Mouse (Mus musculus) left cerebral cortex, postnatal 36 days (tissue): ENCODE results near the gene Rnf181. TPM values are rescaled to one million over a fixed set of nuclear protein-coding genes. Genes with fewer than 3 reads are reported as not detected.

Experiments used
- DNase-seq, 2 experiments: peaks; one replicate each; pipeline ENCODE4 v3.0.0; 2021 to 2022; ENCODE audit warnings: low spot score in 2 of 2, mixed read lengths in 1 of 2
- intact Hi-C: fragments of 180-260 bp; cut with DNase I; formaldehyde crosslinking; loops from one replicate; pipeline ENCODE4 v1.15.1; 2025
- total RNA-seq, 2 experiments: library from RNA; stranded (reverse); gene quantifications; 2 replicates each; pipeline ENCODE4 v1.2.3; 2021

Rnf181 gene
- 10 to 100 TPM; 71.6 to 76.2 TPM for total RNA-seq

GRCm38 (mm10) chr6:72366844-72367443, at the start of gene Rnf181:
TSS of gene Rnf181 (minus strand) at chr6:72366956.
- no peak for DNase-seq

GRCm38 (mm10) chr6:72415964-72416772, 49.4 kb upstream of the Rnf181 start:
- intact Hi-C loops: no loop called here
- DNase-seq: no peak

More at GRCm38 (mm10) chr6:72366844-72367443, at the start of gene Rnf181:
- intact Hi-C loops: loop anchor here (5.0 kb wide), 1 partner anchor 40 kb away; no protein-coding TSS in a partner anchor

- intact Hi-C loops: no loop called here
- DNase-seq: no peak
Measured at GRCm38 (mm10) chr6:72415181-72415580, 48.4 kb upstream of the Rnf181 start.

GRCm38 (mm10) chr6:72414076-72414756, 47.5 kb upstream of the Rnf181 start, which contains the start of gene Ggcx:
TSS of gene Ggcx (plus strand) at chr6:72414308.
- peak; percentile 91 for DNase-seq
- intact Hi-C loops: no loop called here

GRCm38 (mm10) chr6:72410518-72410917, 43.8 kb upstream of the Rnf181 start:
- intact Hi-C loops: no loop called here

GRCm38 (mm10) chr6:72410003-72410402, 43.2 kb upstream of the Rnf181 start:
- no peak for DNase-seq
- intact Hi-C loops: no loop called here

More at GRCm38 (mm10) chr6:72410518-72410917, 43.8 kb upstream of the Rnf181 start:
- no peak for DNase-seq

- peak in 1 of 2 experiments; percentile 57 for DNase-seq
- intact Hi-C loops: loop anchor here (5.0 kb wide), 1 partner anchor 42 kb away; the partner anchor contains the start of gene Rnf181
Measured at GRCm38 (mm10) chr6:72409567-72409966, 42.8 kb upstream of the Rnf181 start.

- intact Hi-C loops: loop anchor here (5.0 kb wide), 1 partner anchor 40 kb away; the partner anchor contains the start of gene Rnf181
- DNase-seq: peak; percentile 74
Measured at GRCm38 (mm10) chr6:72407119-72407518, 40.4 kb upstream of the Rnf181 start.

GRCm38 (mm10) chr6:72405356-72405755, 38.6 kb upstream of the Rnf181 start:
- intact Hi-C loops: loop anchor here (5.0 kb wide), 1 partner anchor 38 kb away; the partner anchor contains the start of gene Rnf181
- DNase-seq: no peak

- intact Hi-C loops: no loop called here
- DNase-seq: peak; percentile 46 to 63
Measured at GRCm38 (mm10) chr6:72401875-72402274, 35.1 kb upstream of the Rnf181 start.

GRCm38 (mm10) chr6:72399967-72400366, 33.2 kb upstream of the Rnf181 start:
- no peak for DNase-seq
- intact Hi-C loops: no loop called here

- no peak for DNase-seq
- intact Hi-C loops: no loop called here
Measured at GRCm38 (mm10) chr6:72396837-72397251, 30.1 kb upstream of the Rnf181 start.

GRCm38 (mm10) chr6:72392341-72392740, 25.6 kb upstream of the Rnf181 start:
- intact Hi-C loops: no loop called here
- no peak for DNase-seq

- no peak for DNase-seq
- intact Hi-C loops: no loop called here
Measured at GRCm38 (mm10) chr6:72390795-72391521, 24.2 kb upstream of the Rnf181 start.

- peak in 1 of 2 experiments; percentile 39 for DNase-seq
- intact Hi-C loops: no loop called here
Measured at GRCm38 (mm10) chr6:72389941-72390771, 23.4 kb upstream of the Rnf181 start, which contains the start of gene Vamp8. TSS of gene Vamp8 (minus strand) at chr6:72390703.

- DNase-seq: no peak
Measured at GRCm38 (mm10) chr6:72389471-72389940, 22.8 kb upstream of the Rnf181 start.

GRCm38 (mm10) chr6:72388791-72389329, 22.1 kb upstream of the Rnf181 start:
- intact Hi-C loops: no loop called here

More at GRCm38 (mm10) chr6:72389471-72389940, 22.8 kb upstream of the Rnf181 start:
- intact Hi-C loops: no loop called here

GRCm38 (mm10) chr6:72388266-72388665, 21.5 kb upstream of the Rnf181 start:
- intact Hi-C loops: no loop called here
- no peak for DNase-seq

More at GRCm38 (mm10) chr6:72388791-72389329, 22.1 kb upstream of the Rnf181 start:
- no peak for DNase-seq
